Mouse (Mus musculus) intestine, embryonic 15.5 days (tissue): ENCODE measurements around the gene Phyh. TPM values are rescaled to one million over a fixed set of nuclear protein-coding genes. Genes with fewer than 3 reads are reported as not detected.

Experiments
- ATAC-seq: fragments of 200-750 bp; cut with Nextera tagmentation; 2 replicates; pipeline ENCODE4 v1.8.0; 2017; ENCODE audit warnings: moderate TSS enrichment, moderate library complexity
- H3K27ac ChIP-seq: fragments of 300-500 bp; sonication (generic); 2 replicates; pipeline ENCODE4 v1.5.1; 2015; ENCODE audit warnings: mild to moderate bottlenecking, inconsistent platforms
- H3K27me3 ChIP-seq: fragments of 300-500 bp; sonication (generic); replicated peaks from 2 replicates; pipeline ENCODE4 v1.6.1; 2015; ENCODE audit warnings: inconsistent platforms
- H3K36me3 ChIP-seq: fragments of 300-500 bp; sonication (generic); 2 replicates; pipeline ENCODE4 v1.6.1; 2015; ENCODE audit warnings: inconsistent platforms
- H3K4me1 ChIP-seq: fragments of 300-500 bp; sonication (generic); replicated peaks from 2 replicates; pipeline ENCODE4 v1.6.1; 2015; ENCODE audit warnings: inconsistent platforms
- H3K4me2 ChIP-seq: fragments of 300-500 bp; sonication (generic); replicated peaks from 2 replicates; pipeline ENCODE4 v1.6.1; 2015; ENCODE audit warnings: mild to moderate bottlenecking, inconsistent platforms
- H3K4me3 ChIP-seq: fragments of 300-500 bp; sonication (generic); replicated peaks from 2 replicates; pipeline ENCODE4 v1.5.1; 2015; ENCODE audit warnings: inconsistent platforms
- H3K9ac ChIP-seq: fragments of 300-500 bp; sonication (generic); 2 replicates; pipeline ENCODE4 v1.6.1; 2015; ENCODE audit warnings: inconsistent platforms
- H3K9me3 ChIP-seq: fragments of 300-500 bp; sonication (generic); 2 replicates; pipeline ENCODE4 v1.6.1; 2016; ENCODE audit warnings: inconsistent platforms
- WGBS: fragments of 180-500 bp; shearing (Covaris S2); methylation state at CpG from one replicate; pipeline ENCODE4 v1.1.7; 2015; 5-methylcytosine and 5-hydroxymethylcytosine counted together
- polyA plus RNA-seq: library from polyadenylated mRNA; unstranded; fragments of >200 nt; fragmentation: Nextera tagmentation; extraction: Ambion mirVana; gene quantifications from 2 replicates; pipeline ENCODE4 v1.2.1, GENCODE M21; 2015

The Phyh gene
- polyA plus RNA-seq: 80.1 and 83.7 TPM in 2 replicates

DNA sequence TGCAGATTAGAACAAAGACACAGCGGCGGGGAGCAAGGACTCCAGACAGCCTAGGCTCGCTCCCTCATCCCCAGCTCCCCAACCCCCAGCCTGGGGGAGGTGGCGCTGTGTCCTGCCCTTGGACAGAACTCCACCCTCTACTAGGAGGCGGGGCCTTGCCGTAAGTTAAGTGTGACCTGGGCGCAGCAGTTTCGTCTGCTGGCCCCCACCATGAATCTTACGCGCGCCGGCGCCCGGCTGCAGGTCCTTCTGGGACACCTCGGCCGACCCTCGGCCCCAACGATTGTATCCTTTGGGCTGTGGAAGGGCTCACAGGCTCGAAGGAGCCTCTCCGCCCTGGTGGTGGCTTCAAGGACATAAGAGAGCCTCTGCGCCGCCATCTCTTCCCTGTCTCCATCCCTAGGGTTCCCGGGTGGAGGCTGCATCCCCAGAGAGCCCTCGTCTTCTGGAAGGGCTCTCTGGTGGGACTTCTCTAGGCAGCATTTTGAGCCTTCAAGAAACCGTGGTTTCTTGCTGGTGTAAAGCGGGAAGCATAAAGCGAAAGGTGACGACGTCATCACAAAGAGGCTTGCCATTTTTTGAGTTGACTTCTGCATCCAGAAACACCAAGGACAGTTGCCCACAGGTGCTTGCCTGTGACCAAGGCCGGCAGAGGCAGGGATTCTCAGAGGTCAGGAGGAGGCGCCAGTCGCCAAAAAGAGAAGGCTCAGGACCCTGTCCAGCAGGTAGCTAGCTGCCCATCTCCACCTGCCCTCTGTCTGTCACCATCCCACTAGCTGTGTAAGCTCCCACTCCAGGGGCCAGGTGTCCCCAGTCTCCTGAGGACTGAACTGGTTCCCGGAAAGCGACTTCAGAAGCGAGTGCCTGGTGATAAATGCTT is at the start of gene Phyh:
Gene Phyh, plus strand, starts transcription at position 160 of the 880 bp plus-strand sequence.
- Histone ChIP-seq H3K27ac (peak within 1 kb of the TSS; percentile 79), H3K4me3 (peak within 1 kb of the TSS; percentile 61), H3K27me3 (no peaks in the 10 kb centered on the region), H3K4me1 (peaks cover 12% of the 10 kb centered on the region; the same call in 1 of the 2 replicates), H3K9me3 (no peaks in the 10 kb centered on the region), H3K4me2 (peak within 1 kb of the TSS; percentile 85), H3K9ac (peak within 1 kb of the TSS; percentile 78), H3K36me3 (no peaks in the 10 kb centered on the region)
- 9% methylated on average over 35 of the region's 35 CpGs for WGBS
- peak; percentile 95 for ATAC-seq

DNA sequence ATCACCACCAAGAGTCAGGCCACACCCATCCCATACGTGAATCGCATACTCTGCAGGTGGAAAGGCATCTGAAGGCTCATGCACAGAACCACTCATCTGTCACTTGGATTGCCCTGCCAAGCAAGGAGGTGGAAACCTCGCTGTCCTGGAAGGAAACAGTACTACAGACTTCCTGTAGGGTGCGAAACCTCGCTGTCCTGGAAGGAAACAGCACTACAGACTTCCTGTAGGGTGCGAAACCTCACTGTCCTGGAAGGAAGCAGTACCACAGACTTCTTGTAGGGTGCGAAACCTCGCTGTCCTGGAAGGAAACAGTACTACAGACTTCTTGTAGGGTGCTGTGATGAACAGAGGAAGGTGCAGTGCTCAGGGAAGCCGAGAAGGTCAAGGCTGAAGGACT is 46.1 kb upstream of the Phyh start:
- no peaks in the 10 kb centered on the region for H3K36me3 ChIP-seq
- no peak overlapping the region for H3K27ac ChIP-seq
- ATAC-seq: no peak
- no peaks in the 10 kb centered on the region for H3K4me1 ChIP-seq
- H3K9me3 ChIP-seq: no peaks in the 10 kb centered on the region
- no peak overlapping the region for H3K9ac ChIP-seq
- H3K4me3 ChIP-seq: no peak overlapping the region
- H3K4me2 ChIP-seq: no peak overlapping the region
- WGBS: 78% methylated on average over 9 of the region's 9 CpGs
- H3K27me3 ChIP-seq: no peaks in the 10 kb centered on the region

DNA sequence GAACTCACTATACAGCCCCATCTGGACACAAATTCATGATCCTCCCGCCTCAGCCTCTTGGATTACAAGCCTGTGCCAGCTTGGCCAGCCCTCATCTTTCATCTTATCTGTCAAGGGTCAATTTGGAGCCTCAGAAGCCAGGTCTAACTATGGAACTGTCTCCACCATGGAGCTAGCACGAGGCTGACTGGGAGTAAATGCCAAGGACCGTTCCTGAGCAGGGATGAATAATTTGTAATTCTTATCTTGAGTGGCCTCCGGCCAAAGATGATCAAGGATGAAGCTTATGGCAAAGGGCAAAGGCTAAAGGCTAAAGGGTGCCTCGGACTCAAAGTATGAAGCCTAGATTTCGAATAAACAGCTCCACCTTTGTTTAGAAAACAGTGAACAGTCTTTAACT is 45.5 kb upstream of the Phyh start:
- 26% methylated on average over 6 of the region's 6 CpGs for WGBS
- H3K27ac ChIP-seq: no peak overlapping the region
- H3K27me3 ChIP-seq: no peaks in the 10 kb centered on the region
- no peak overlapping the region for H3K4me3 ChIP-seq
- no peak overlapping the region for H3K4me2 ChIP-seq
- no peak overlapping the region for H3K9ac ChIP-seq
- no peaks in the 10 kb centered on the region for H3K4me1 ChIP-seq
- H3K36me3 ChIP-seq: no peaks in the 10 kb centered on the region
- H3K9me3 ChIP-seq: no peaks in the 10 kb centered on the region
- ATAC-seq: no peak

DNA sequence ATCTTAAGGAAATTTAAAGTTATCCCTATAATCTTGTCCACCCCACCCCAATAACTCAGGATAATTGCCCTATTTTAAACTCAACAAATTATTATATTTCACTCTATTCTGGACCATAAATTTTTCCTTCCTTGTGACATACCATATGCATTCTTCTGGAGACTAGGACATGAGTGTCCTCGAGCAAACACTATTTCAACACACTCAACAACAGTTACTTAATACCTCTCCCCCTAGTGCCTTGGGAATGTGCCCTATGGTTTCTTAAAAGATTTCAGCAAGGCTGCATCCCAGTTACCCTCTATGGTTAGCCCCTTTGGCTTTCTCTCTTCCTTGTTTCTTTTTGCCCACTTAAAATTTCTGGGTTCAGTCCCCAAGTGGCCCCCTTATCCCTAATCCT is 43.7 kb upstream of the Phyh start:
- Histone ChIP-seq H3K9me3 (no peaks in the 10 kb centered on the region), H3K4me2 (no peak overlapping the region), H3K4me1 (no peaks in the 10 kb centered on the region), H3K9ac (no peak overlapping the region), H3K4me3 (no peak overlapping the region), H3K36me3 (no peaks in the 10 kb centered on the region), H3K27ac (no peak overlapping the region), H3K27me3 (no peaks in the 10 kb centered on the region)
- WGBS: 47% methylated on average over 1 of the region's 1 CpGs
- ATAC-seq: no peak

DNA sequence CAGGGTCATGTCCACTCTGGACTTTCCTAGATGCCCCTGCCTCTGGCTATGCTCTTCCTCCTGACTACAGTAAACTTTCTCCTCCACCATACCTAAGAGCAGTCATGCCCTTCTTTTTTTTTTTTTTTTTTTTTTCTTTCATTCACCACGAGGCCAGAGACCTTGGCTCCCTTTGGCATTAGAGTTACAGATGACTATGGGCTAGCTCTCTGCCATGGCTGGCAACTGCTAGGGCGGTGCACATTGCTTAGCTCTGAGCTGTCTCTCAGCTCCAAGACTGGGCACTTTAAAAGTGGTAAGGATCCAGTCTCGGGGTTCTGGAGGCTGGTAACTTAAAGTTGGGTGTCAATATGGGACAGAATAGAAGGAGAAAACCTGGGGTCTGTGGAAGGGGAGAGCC is 42.7 kb upstream of the Phyh start:
- ATAC-seq: no peak
- no peak overlapping the region for H3K4me2 ChIP-seq
- H3K9me3 ChIP-seq: no peaks in the 10 kb centered on the region
- H3K4me3 ChIP-seq: no peak overlapping the region
- 70% methylated on average over 3 of the region's 3 CpGs for WGBS
- no peak overlapping the region for H3K9ac ChIP-seq
- no peaks in the 10 kb centered on the region for H3K27me3 ChIP-seq
- H3K36me3 ChIP-seq: no peaks in the 10 kb centered on the region
- H3K27ac ChIP-seq: no peak overlapping the region
- H3K4me1 ChIP-seq: 0 out of 2 replicates have a peak, but pooled peaks cover 4% of the 10 kb centered on the region

DNA sequence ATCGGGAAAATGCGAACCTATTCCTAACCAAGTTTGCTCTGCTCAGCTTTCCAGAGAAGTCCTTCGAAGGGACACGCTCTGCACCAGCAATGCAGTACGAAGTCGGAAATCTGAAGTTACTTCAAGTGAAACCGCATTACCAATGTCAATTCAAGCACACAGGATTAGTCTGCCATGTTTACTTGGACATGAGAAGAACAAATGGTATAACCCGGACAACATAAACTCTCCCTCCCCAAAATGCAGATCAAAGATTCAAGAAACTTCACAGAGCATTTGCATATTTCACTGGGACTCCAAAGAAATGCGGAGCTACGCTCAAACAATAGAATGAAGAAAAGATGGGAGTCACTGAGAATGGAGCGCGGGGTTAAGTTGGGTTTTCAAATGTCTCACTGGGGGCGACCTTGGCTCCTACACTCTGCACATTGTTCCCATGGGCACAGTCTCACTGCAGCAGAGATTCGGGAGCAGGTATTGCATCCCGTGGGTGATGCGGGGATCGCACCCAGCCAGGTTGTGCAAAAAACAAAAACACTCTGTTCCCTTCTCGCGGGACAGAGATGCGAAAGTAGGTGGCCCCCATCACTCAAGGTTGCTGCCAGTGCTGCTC is 38.0 kb upstream of the Phyh start:
- Histone ChIP-seq H3K36me3 (peaks cover under 1% of the 10 kb centered on the region; the same call in 1 of the 2 replicates), H3K27me3 (no peaks in the 10 kb centered on the region), H3K4me2 (peak overlapping the region; percentile 71), H3K4me3 (peak overlapping the region; percentile 98), H3K4me1 (peaks cover 12% of the 10 kb centered on the region; the same call in 1 of the 2 replicates), H3K9ac (peak overlapping the region; percentile 99), H3K9me3 (no peaks in the 10 kb centered on the region), H3K27ac (peak overlapping the region; percentile 99)
- ATAC-seq: peak; percentile 24
- 4% methylated on average over 20 of the region's 20 CpGs for WGBS

GRCm38 (mm10) chr2:4881350-4882248 is 37.2 kb upstream of the Phyh start, which contains the start of gene Sephs1:
Gene Sephs1 (plus strand): TSS chr2:4881564.
- peak within 1 kb of the TSS; percentile 71 for H3K4me2 ChIP-seq
- ATAC-seq: peak; percentile 83
- H3K27ac ChIP-seq: peak within 1 kb of the TSS; percentile 99
- H3K9me3 ChIP-seq: no peaks in the 10 kb centered on the region
- H3K4me1 ChIP-seq: peaks cover 12% of the 10 kb centered on the region; the same call in 1 of the 2 replicates
- peaks cover 9% of the 10 kb centered on the region for H3K36me3 ChIP-seq
- no peaks in the 10 kb centered on the region for H3K27me3 ChIP-seq
- under 1% methylated on average over 102 of the region's 115 CpGs for WGBS
- peak within 1 kb of the TSS; percentile 99 for H3K9ac ChIP-seq
- H3K4me3 ChIP-seq: peak within 1 kb of the TSS; percentile 98

DNA sequence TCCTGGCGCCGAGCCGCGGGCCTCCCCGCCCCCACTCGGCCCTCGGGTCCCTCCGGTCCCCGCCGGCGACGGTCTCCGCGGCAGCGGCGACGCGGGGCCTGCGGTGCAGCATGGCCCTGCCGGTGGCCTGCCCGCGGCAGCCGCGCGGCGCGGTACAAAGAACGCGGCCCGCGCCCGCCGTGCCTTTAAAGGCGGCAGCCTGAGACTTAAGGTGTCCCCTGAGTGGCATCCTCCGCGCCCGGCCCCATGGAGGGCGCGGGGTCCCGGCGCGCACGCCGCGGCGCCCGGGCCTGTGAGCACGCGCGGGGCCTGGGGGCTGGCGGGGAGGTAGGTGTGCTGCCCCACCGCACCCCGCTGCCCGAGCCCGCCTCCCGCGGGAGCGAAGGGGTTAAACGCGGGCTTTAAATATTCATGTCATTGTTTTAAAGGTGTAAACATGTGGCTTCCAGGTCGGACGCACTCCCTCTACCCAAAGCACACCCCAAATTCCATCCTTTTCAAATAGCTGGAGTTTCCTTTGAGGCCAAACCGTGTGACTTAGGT is 36.5 kb upstream of the Phyh start:
- Histone ChIP-seq H3K4me2 (peak overlapping the region; percentile 54), H3K4me1 (peaks cover 12% of the 10 kb centered on the region; the same call in 1 of the 2 replicates), H3K27me3 (no peaks in the 10 kb centered on the region), H3K9me3 (no peaks in the 10 kb centered on the region), H3K36me3 (peaks cover 9% of the 10 kb centered on the region), H3K9ac (peak overlapping the region; percentile 99), H3K4me3 (peak overlapping the region; percentile 98), H3K27ac (peak overlapping the region; percentile 99)
- WGBS: under 1% methylated on average over 63 of the region's 63 CpGs
- ATAC-seq: peak; percentile 67

GRCm38 (mm10) chr2:4883009-4883704 is 35.7 kb upstream of the Phyh start:
- H3K4me2 ChIP-seq: peak overlapping the region; percentile 54
- 2% methylated on average over 18 of the region's 18 CpGs for WGBS
- H3K27me3 ChIP-seq: no peaks in the 10 kb centered on the region
- ATAC-seq: no peak
- peaks cover 12% of the 10 kb centered on the region; the same call in 1 of the 2 replicates for H3K4me1 ChIP-seq
- H3K9ac ChIP-seq: peak overlapping the region; percentile 99; the same call in 1 of the 2 replicates
- peak overlapping the region; percentile 98 for H3K4me3 ChIP-seq
- peak overlapping the region; percentile 99; the same call in 1 of the 2 replicates for H3K27ac ChIP-seq
- peaks cover 9% of the 10 kb centered on the region for H3K36me3 ChIP-seq
- no peaks in the 10 kb centered on the region for H3K9me3 ChIP-seq

- no peak overlapping the region for H3K27ac ChIP-seq
- ATAC-seq: no peak
- H3K4me1 ChIP-seq: peaks cover 7% of the 10 kb centered on the region; the same call in 1 of the 2 replicates
- no peak overlapping the region for H3K9ac ChIP-seq
- no peaks in the 10 kb centered on the region for H3K9me3 ChIP-seq
- H3K27me3 ChIP-seq: no peaks in the 10 kb centered on the region
- H3K36me3 ChIP-seq: peaks cover 31% of the 10 kb centered on the region
- H3K4me2 ChIP-seq: no peak overlapping the region
- WGBS: 80% methylated on average over 6 of the region's 6 CpGs
- no peak overlapping the region for H3K4me3 ChIP-seq
Observed at GRCm38 (mm10) chr2:4886896-4887295, 31.9 kb upstream of the Phyh start.

- Histone ChIP-seq H3K36me3 (peaks cover 45% of the 10 kb centered on the region), H3K27ac (no peak overlapping the region), H3K9me3 (no peaks in the 10 kb centered on the region), H3K4me1 (no peaks in the 10 kb centered on the region), H3K4me3 (no peak overlapping the region), H3K9ac (no peak overlapping the region), H3K27me3 (no peaks in the 10 kb centered on the region), H3K4me2 (no peak overlapping the region)
- ATAC-seq: no peak
- 90% methylated on average over 2 of the region's 2 CpGs for WGBS
Observed at GRCm38 (mm10) chr2:4895598-4895997, 23.2 kb upstream of the Phyh start.
